20 mouse cellular contexts compared by ENCODE assay signal in the genomic region with DNA sequence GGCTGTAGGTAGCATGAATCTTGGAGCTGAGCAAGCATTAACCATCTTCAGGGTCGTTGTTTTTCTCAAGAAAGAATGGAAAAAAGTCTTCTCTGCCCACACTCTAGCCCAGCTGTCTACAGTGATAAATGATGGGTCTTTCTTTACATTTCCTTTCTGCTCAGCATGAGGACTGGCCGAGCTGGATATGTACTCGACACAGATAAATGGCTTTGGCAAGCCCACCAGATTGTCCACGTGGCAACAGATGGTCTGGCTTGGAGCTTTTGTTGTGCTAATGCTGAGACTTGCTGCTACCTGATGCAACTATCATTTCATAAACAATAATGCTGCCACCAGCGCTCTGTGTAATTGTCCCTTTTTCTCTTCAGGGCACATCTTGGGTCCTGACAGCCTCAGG.
A peak's percentile ranks its signal among the peaks of the same experiment; 100 is the strongest.
DNase-seq lines count a peak whose midpoint lies in the region; ATAC-seq and TF ChIP-seq lines count a peak whose summit lies in the region.
"Had no signal": no experiment of that assay in that cellular context is flagged by ENCODE, and none has a peak within 500 bp of the region (broad histone marks: within the 10 kb centered on the region; RNA-seq: fewer than 3 reads in every experiment).

No protein-coding gene starts in this region.

- TF ChIP-seq EP300 in lung, postnatal 0 days (IDR thresholded peaks at IDR 0.05), result no peak

- WGBS in hindbrain, embryonic 13.5 days, result 25% methylated on average over 5 of the region's 5 CpGs
- 25% methylated on average over 5 of the region's 5 CpGs for WGBS in lung, postnatal 0 days

- no peaks in the 10 kb centered on the region for H3K36me3 ChIP-seq in hindbrain, embryonic 13.5 days
- H3K36me3 ChIP-seq in lung, postnatal 0 days (ENCODE audit: insufficient read depth, low read length), result no peaks in the 10 kb centered on the region
- H3K36me3 ChIP-seq: embryonic facial prominence, embryonic 15.5 days; kidney, embryonic 15.5 days; limb, embryonic 10.5 days; midbrain, embryonic 12.5 days had no signal

- H3K4me3 ChIP-seq in hindbrain, embryonic 13.5 days, result no peak overlapping the region
- H3K4me3 ChIP-seq in lung, postnatal 0 days (ENCODE audit: low read depth, low read length), result no peak overlapping the region
- H3K4me3 ChIP-seq: embryonic facial prominence, embryonic 15.5 days; kidney, embryonic 15.5 days; limb, embryonic 10.5 days; midbrain, embryonic 12.5 days; myocyte had no signal

- no peaks in the 10 kb centered on the region; the same call in 1 of the 2 replicates for H3K4me1 ChIP-seq in hindbrain, embryonic 13.5 days (replicated peaks)
- H3K4me1 ChIP-seq in lung, postnatal 0 days (ENCODE audit: insufficient read depth, low read depth, low read length), result no peaks in the 10 kb centered on the region
- H3K4me1 ChIP-seq: embryonic facial prominence, embryonic 15.5 days; kidney, embryonic 15.5 days; limb, embryonic 10.5 days; midbrain, embryonic 12.5 days had no signal

- peak; percentile 9 for DNase-seq in ZHBTc4 (ENCODE audit: low read depth, low spot score)
- peak; percentile 73 for DNase-seq in brain, adult 2 months (ENCODE audit: low read depth, low spot score)
- peak; percentile 56 to 77 for DNase-seq in cerebellum, postnatal 14 days
- no peak for DNase-seq in lung, postnatal 0 days (ENCODE audit: low spot score)
- no peak for DNase-seq in right cerebral cortex, adult 18-20 months
- no peak for DNase-seq in gastrocnemius, postnatal 10 days
- DNase-seq: gastrocnemius, postnatal 25 days; heart, postnatal 36 days; layer of hippocampus, postnatal 36 days; lung, adult 2 months; lung, postnatal 4 days had no signal

- H3K9ac ChIP-seq in hindbrain, embryonic 13.5 days, result no peak overlapping the region
- no peak overlapping the region for H3K9ac ChIP-seq in lung, postnatal 0 days (replicated peaks; ENCODE audit: low read depth)
- H3K9ac ChIP-seq: embryonic facial prominence, embryonic 15.5 days; kidney, embryonic 15.5 days; midbrain, embryonic 12.5 days had no signal

- peaks cover 10% of the 10 kb centered on the region; the same call in 1 of the 2 replicates for H3K27me3 ChIP-seq in hindbrain, embryonic 13.5 days
- no peaks in the 10 kb centered on the region for H3K27me3 ChIP-seq in lung, postnatal 0 days (replicated peaks; ENCODE audit: insufficient read depth, low read length)
- H3K27me3 ChIP-seq: embryonic facial prominence, embryonic 15.5 days; kidney, embryonic 15.5 days; midbrain, embryonic 12.5 days had no signal

- TF ChIP-seq CTCF in lung, postnatal 0 days (IDR thresholded peaks at IDR 0.05), result no peak

- no peak overlapping the region for H3K4me2 ChIP-seq in hindbrain, embryonic 13.5 days
- H3K4me2 ChIP-seq in lung, postnatal 0 days (replicated peaks; ENCODE audit: low read depth, low read length), result no peak overlapping the region
- H3K4me2 ChIP-seq: embryonic facial prominence, embryonic 15.5 days; heart, embryonic 11.5 days; kidney, embryonic 15.5 days; liver, embryonic 11.5 days; midbrain, embryonic 12.5 days had no signal

- H3K9me3 ChIP-seq in hindbrain, embryonic 13.5 days, result no peaks in the 10 kb centered on the region
- no peaks in the 10 kb centered on the region for H3K9me3 ChIP-seq in lung, postnatal 0 days (ENCODE audit: low read length)
- H3K9me3 ChIP-seq: embryonic facial prominence, embryonic 15.5 days; kidney, embryonic 15.5 days; limb, embryonic 10.5 days; midbrain, embryonic 12.5 days had no signal

- 0 out of 2 replicates have a peak, but pooled peaks have one; percentile 39 for ATAC-seq in hindbrain, embryonic 13.5 days (ENCODE audit: low FRiP score)
- ATAC-seq in lung, postnatal 0 days, result no peak
- ATAC-seq: intestine, embryonic 16.5 days had no signal

- H3K27ac ChIP-seq in hindbrain, embryonic 13.5 days, result no peak overlapping the region
- H3K27ac ChIP-seq in lung, postnatal 0 days (ENCODE audit: low read length), result no peak overlapping the region
- H3K27ac ChIP-seq: embryonic facial prominence, embryonic 15.5 days; kidney, embryonic 15.5 days; limb, embryonic 10.5 days; midbrain, embryonic 12.5 days had no signal

Comparison
In these comparisons a context has a peak if more than half of its experiments do, and no peak if none do; other contexts are left out.
1. DNase-seq: peak in ZHBTc4 (single experiment), brain, adult 2 months (single experiment) and cerebellum, postnatal 14 days (2 of 2); none in lung, postnatal 0 days (single experiment), right cerebral cortex, adult 18-20 months (single experiment) and gastrocnemius, postnatal 10 days (single experiment).